Mouse (Mus musculus): ENCODE results near the gene Kdm5c. TPM values are rescaled to one million over a fixed set of nuclear protein-coding genes. Genes with fewer than 3 reads are reported as not detected.
"Not testable (repeated sequence)": the region's sequence is repeated elsewhere in the genome, so short reads cannot be mapped to it uniquely, and the experiment has no call there.

Kdm5c gene
- polyA plus RNA-seq, 1 experiment from 2014 or later = 86.3 TPM

DNA sequence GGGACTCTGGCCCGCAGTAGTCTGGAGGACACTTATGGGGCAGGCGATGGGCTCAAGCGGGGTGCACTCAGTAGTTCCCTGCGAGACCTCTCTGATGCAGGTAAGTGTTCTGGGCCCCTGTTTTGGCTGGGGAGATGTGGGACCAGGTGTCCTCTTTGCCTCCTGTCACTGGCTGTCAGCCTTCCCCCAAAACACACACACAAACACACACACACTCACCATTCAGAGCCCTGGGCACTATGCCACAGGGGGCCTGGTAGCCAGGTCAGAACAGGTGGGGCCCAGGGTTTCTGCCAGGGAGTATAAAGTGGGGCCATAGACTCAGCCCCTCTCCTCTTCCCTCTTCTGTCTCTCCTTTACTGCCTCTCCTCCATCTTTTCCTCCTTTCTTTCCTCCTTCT, 11.1 kb upstream of the Kdm5c start:
- ATAC-seq (no peak), DNase-seq (ENCODE audit: low read depth, low spot score) (no peak)
- POLR2A ChIA-PET = no interaction called here
- in situ Hi-C loops (cut with MboI; ENCODE audit: low pct_unique_long_range_greater_than_20kb) = no loop called here
- no peak for TF ChIP-seq CTCF (IDR thresholded peaks at IDR 0.05)
- peaks cover 35% of the 10 kb centered on the region for H3K27me3 ChIP-seq
- CTCF ChIA-PET = no interaction called here

DNA sequence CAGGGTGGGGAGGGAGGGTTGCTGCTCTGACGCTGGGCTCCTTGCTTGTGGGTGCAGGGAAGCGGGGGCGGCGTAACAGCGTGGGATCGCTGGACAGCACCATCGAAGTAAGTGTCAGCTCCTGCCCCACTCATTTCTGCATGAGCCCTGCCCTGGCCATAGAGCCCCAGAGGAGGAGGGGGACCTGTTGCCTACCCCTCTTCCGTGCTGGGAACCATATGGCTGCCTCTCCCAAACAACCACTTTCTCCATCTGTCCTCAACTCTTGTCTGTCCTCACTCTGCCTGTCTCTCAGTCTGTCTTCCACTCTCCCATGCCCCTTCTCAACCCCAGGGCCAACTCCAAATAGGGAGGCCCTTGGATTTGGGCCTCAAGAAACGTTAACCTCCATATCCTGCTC, 10.6 kb upstream of the Kdm5c start:
- no peak for TF ChIP-seq CTCF (IDR thresholded peaks at IDR 0.05)
- H3K27me3 ChIP-seq = peaks cover 33% of the 10 kb centered on the region
- ChIA-PET CTCF (no interaction called here), POLR2A (no interaction called here)
- DNase-seq (ENCODE audit: low read depth, low spot score) (no peak), ATAC-seq (no peak)
- in situ Hi-C loops (cut with MboI; ENCODE audit: low pct_unique_long_range_greater_than_20kb) = no loop called here

DNA sequence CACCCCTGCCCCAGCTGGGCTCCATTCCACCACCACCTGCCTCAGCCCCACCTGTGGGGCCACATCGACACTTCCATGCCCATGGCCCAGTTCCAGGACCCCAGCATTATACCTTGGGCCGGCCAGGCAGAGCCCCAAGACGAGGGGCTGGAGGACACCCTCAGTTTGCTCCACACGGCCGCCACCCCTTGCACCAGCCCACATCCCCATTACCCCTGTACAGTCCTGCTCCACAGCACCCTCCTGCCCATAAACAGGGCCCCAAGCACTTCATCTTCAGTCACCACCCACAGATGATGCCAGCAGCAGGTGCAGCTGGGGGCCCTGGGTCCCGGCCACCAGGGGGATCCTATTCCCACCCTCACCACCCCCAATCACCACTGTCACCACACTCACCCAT, 9.5 kb upstream of the Kdm5c start:
- in situ Hi-C loops (cut with MboI; ENCODE audit: low pct_unique_long_range_greater_than_20kb) = no loop called here
- ChIA-PET POLR2A (no interaction called here), CTCF (no interaction called here)
- H3K27me3 ChIP-seq = peaks cover 34% of the 10 kb centered on the region
- DNase-seq (ENCODE audit: low read depth, low spot score) = no peak
- no peak for TF ChIP-seq CTCF (IDR thresholded peaks at IDR 0.05)
- ATAC-seq = no peak

DNA sequence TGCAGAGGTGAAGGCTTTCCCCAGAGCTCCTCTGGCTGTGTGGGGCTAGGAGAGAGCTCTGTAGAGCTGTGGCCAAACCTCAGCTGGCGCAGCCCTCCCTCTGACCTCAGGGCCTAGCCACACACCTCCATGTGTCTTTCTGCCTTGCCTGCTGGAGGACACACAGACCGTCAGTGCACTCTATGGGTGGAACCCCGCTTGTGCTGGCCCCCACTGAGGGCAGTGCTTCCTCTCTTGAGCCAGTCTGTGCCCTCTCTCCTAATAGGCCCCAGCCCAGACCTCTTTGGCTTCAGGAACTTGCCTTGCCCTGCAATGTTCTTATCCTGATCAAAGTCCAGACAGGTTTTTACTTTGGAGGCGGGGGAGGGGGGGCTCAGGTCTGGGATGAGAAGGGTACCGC, 8.5 kb upstream of the Kdm5c start:
- CTCF ChIA-PET = interaction anchor here (0.5 kb wide), 1 partner anchor 1518 kb away, joined by 3 read pairs; no protein-coding TSS in a partner anchor
- DNase-seq (ENCODE audit: low read depth, low spot score) = no peak
- ATAC-seq = no peak
- no peak for TF ChIP-seq CTCF (IDR thresholded peaks at IDR 0.05)
- peaks cover 39% of the 10 kb centered on the region for H3K27me3 ChIP-seq
- POLR2A ChIA-PET = no interaction called here
- in situ Hi-C loops (cut with MboI; ENCODE audit: low pct_unique_long_range_greater_than_20kb) = no loop called here

DNA sequence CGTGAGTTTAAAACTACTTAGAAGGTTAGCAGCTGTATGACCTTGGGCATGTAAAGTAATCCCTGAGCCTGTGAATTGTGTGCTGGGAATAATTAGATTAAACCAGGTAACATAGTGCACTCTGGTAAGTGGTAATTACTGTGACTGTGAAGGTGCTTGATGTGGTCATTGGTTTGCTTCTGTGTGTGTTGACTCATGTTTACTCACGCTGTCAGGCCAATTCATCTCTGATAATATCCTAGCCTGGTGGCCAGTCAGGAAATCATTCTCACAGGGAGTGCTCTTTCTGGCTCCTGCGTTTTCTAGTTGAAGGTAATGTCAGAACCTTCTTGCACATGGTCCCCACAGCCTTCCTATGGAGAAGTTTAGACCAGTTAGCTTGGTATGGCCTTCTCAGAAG, 1.3 kb downstream of the Kdm5c start:
- H3K27me3 ChIP-seq = peaks cover 7% of the 10 kb centered on the region
- no peak for DNase-seq (ENCODE audit: low read depth, low spot score)
- CTCF ChIA-PET = no interaction called here
- POLR2A ChIA-PET = interaction anchor here (1.1 kb wide), 1 partner anchor 10 kb away, joined by 3 read pairs; no protein-coding TSS in a partner anchor
- no peak for TF ChIP-seq CTCF (IDR thresholded peaks at IDR 0.05)
- peak; percentile 38 for ATAC-seq
- in situ Hi-C loops (cut with MboI; ENCODE audit: low pct_unique_long_range_greater_than_20kb) = no loop called here

DNA sequence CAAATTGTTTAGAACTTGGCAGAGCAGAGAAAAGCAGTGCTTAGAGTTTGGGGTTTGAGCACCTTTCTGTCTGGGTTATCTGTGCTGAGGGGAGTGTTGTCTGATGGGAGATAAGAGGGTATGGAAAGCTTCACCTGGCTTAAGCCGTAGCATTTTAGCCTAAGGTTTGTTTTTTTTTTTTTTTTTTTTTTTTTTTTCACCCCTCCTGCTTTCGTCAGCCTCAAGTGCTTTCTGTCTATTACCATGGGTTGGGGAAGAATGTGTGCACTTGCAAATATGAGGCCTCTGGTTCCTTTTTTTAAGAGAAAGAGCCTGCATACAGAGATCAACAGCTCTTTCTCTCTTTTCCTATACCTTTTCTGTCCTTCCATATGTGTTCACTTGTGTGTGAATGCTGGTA, 2.9 kb downstream of the Kdm5c start:
- DNase-seq (ENCODE audit: low read depth, low spot score) = no peak
- no peak for ATAC-seq
- no peaks in the 10 kb centered on the region for H3K27me3 ChIP-seq
- TF ChIP-seq CTCF (IDR thresholded peaks at IDR 0.05) = no peak
- in situ Hi-C loops (cut with MboI; ENCODE audit: low pct_unique_long_range_greater_than_20kb) = no loop called here
- ChIA-PET CTCF (interaction anchor here (1.4 kb wide), 1 partner anchor 8 kb away, joined by 4 read pairs; no protein-coding TSS in a partner anchor), POLR2A (no interaction called here)

DNA sequence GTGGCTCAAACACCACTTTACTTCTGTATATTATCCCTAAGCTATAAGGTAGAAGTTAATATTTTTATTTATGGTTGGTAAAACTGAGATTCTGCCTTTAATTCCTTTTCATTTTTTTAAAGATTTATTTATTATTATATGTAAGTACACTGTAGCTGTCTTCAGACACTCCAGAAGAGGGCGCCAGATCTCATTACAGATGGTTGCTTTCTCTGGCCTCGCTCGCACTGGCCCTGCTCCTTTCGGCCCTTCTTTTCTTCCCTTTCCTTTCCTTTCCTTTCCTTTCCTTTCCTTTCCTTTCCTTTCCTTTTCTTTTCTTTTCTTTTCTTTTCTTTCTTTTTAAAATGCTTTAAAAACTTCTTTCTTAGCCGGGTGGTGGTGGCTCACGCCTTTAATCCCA, 10.3 kb downstream of the Kdm5c start:
- ChIA-PET CTCF (interaction anchor here (0.9 to 1.4 kb wide), 2 partner anchors 7 to 9 kb away, joined by 4 to 9 read pairs; no protein-coding TSS in a partner anchor), POLR2A (interaction anchor here (1.1 kb wide), 1 partner anchor 10 kb away, joined by 3 read pairs; no protein-coding TSS in a partner anchor)
- H3K27me3 ChIP-seq; ATAC-seq; in situ Hi-C loops (cut with MboI; ENCODE audit: low pct_unique_long_range_greater_than_20kb); DNase-seq (ENCODE audit: low read depth, low spot score): not testable (repeated sequence)
- peak; percentile 64 for TF ChIP-seq CTCF (IDR thresholded peaks at IDR 0.05)

DNA sequence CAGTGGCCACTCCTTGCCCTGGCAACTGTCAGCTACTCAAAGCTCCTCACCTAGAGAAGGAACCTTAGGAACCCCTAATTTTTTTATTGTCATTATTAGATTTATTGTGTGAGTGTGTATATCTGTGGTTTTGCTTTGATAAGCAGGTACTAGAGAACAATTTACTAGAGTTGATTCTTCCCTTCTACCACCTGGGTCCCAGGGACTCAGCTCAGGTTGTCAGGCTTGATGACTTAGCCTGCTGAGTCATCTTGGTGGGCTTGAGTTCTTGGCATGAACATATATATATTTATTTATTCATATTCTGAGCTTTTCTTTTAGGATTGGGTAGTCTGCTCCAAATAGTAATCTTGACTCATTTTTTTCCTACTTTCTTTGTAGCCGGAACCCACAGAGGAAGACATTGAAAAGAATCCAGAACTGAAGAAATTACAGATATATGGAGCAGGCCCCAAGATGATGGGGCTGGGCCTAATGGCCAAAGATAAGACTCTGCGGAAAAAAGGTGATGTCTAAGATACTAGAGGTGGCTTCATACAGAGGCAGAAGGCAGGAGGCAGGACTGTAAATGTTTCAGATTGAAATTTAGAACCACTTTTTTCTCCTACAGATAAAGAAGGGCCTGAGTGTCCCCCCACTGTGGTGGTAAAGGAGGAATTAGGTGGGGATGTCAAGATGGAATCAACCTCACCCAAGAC, 11.8 kb downstream of the Kdm5c start:
- POLR2A ChIA-PET = interaction anchor here (0.6 to 1.1 kb wide), 2 partner anchors 11 to 145 kb away, joined by 3 to 4 read pairs; no protein-coding TSS in a partner anchor
- in situ Hi-C loops (cut with MboI; ENCODE audit: low pct_unique_long_range_greater_than_20kb) = no loop called here
- ATAC-seq = no peak

DNA sequence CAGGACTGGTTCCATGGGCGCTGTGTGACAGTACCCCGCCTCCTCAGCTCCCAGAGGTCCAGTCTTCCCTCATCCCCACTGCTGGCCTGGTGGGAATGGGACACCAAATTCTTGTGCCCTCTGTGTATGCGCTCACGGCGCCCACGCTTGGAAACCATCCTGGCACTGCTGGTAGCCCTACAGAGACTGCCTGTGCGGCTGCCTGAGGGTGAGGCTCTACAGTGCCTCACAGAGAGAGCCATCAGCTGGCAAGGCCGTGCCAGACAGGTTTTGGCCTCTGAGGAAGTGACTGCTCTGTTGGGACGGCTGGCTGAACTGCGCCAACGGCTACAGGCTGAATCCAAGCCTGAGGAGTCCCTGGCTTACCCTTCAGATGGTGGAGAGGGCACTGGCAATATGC, 38.4 kb downstream of the Kdm5c start:
- in situ Hi-C loops (cut with MboI; ENCODE audit: low pct_unique_long_range_greater_than_20kb) = no loop called here
- no peaks in the 10 kb centered on the region for H3K27me3 ChIP-seq
- CTCF ChIA-PET = interaction anchor here (1.1 kb wide), 1 partner anchor 18 kb away, joined by 3 read pairs; no protein-coding TSS in a partner anchor
- POLR2A ChIA-PET = interaction anchor here (1.1 kb wide), 1 partner anchor 19 kb away, joined by 3 read pairs; no protein-coding TSS in a partner anchor
- no peak for DNase-seq (ENCODE audit: low read depth, low spot score)
- no peak for TF ChIP-seq CTCF (IDR thresholded peaks at IDR 0.05)
- no peak for ATAC-seq

More for the DNA sequence above, 11.8 kb downstream of the Kdm5c start:
- DNase-seq (ENCODE audit: low read depth, low spot score) = no peak
- H3K27me3 ChIP-seq = no peaks in the 10 kb centered on the region
- CTCF ChIA-PET = interaction anchor here (0.7 to 1.5 kb wide), 2 partner anchors 12 to 84 kb away, joined by 3 to 4 read pairs; partner anchors contain the start of gene Kdm5c
- no peak for TF ChIP-seq CTCF (IDR thresholded peaks at IDR 0.05)

DNA sequence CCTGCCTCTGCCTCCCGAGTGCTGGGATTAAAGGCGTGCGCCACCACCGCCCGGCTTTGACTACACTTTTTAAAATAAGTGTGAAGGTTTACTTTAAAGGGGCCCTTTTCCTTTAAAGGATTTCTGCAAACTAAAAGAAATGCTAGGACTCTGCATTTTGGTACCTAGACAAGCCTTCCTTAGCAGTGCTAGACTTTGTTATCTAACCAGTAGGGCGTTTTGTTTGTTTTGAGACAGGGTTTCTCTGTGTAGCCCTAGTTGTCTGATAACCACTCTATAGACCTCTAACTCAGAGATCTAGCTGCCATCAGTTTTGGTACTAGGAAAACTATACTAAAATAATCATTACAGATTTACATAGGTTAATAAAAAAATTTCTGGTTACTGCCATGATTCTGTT, 46.6 kb downstream of the Kdm5c start:
- ATAC-seq (no peak), DNase-seq (ENCODE audit: low read depth, low spot score) (no peak)
- ChIA-PET CTCF (no interaction called here), POLR2A (no interaction called here)
- H3K27me3 ChIP-seq = no peaks in the 10 kb centered on the region
- no peak for TF ChIP-seq CTCF (IDR thresholded peaks at IDR 0.05)
- in situ Hi-C loops (cut with MboI; ENCODE audit: low pct_unique_long_range_greater_than_20kb) = no loop called here

DNA sequence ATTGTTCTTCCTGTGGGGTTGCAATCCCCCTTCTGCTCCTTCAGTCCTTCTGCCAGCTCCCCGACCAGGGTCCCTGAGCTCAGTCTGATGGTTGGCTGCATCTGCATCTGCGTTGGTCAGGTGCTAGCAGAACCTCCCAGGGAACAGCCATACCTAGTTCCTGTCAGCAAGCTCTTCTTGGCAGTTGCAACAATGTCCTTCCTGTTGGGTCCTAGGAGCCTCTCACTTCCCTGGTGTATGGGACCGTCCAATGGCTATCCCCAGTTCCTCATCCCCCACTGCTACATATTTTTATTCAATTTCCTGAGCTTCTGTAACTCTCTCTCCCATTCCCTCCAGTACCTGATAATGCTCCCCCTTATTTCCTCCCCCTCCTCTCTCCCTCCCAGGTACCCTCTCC, 51.9 kb downstream of the Kdm5c start:
- CTCF ChIA-PET = no interaction called here
- POLR2A ChIA-PET = no interaction called here
- ATAC-seq (no peak), DNase-seq (ENCODE audit: low read depth, low spot score) (no peak)
- in situ Hi-C loops (cut with MboI; ENCODE audit: low pct_unique_long_range_greater_than_20kb) = no loop called here
- H3K27me3 ChIP-seq = no peaks in the 10 kb centered on the region
- TF ChIP-seq CTCF (IDR thresholded peaks at IDR 0.05) = no peak

DNA sequence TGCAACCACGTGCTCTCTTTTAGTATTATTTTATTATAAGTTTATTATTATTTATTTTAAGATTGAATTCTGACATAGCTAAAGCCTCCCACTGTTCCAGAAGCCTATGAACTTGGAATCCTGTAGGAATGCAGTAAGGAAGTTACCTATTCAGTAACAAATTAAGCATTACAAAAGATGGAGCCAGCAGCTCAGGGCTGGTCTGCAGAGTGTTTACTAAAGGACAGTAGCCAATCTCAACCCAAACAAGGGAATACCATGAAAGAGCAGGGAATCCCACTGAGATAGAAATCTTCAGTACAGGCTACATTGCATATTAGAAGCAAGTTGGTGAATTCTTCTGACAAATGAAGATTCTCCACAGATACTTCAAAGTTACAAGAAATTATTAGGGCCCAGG, 54.2 kb downstream of the Kdm5c start:
- ATAC-seq; H3K27me3 ChIP-seq; DNase-seq (ENCODE audit: low read depth, low spot score); CTCF ChIA-PET; POLR2A ChIA-PET; in situ Hi-C loops (cut with MboI; ENCODE audit: low pct_unique_long_range_greater_than_20kb): not testable (repeated sequence)
